Mouse (Mus musculus) mammary gland, adult 2 months (tissue): ENCODE measurements around the gene Tia1. TPM values are rescaled to one million over a fixed set of nuclear protein-coding genes. Genes with fewer than 3 reads are reported as not detected.

Experiments
- polyA plus RNA-seq: library from polyadenylated mRNA; depleted of rRNA; stranded (reverse); fragments of >200 nt; gene quantifications from 2 replicates; pipeline ENCODE4 v1.2.3, GENCODE M21; 2012; ENCODE audit warnings: low replicate concordance; rRNA removed

The Tia1 gene
- 15.3 and 25.5 TPM in 2 replicates for polyA plus RNA-seq

DNA sequence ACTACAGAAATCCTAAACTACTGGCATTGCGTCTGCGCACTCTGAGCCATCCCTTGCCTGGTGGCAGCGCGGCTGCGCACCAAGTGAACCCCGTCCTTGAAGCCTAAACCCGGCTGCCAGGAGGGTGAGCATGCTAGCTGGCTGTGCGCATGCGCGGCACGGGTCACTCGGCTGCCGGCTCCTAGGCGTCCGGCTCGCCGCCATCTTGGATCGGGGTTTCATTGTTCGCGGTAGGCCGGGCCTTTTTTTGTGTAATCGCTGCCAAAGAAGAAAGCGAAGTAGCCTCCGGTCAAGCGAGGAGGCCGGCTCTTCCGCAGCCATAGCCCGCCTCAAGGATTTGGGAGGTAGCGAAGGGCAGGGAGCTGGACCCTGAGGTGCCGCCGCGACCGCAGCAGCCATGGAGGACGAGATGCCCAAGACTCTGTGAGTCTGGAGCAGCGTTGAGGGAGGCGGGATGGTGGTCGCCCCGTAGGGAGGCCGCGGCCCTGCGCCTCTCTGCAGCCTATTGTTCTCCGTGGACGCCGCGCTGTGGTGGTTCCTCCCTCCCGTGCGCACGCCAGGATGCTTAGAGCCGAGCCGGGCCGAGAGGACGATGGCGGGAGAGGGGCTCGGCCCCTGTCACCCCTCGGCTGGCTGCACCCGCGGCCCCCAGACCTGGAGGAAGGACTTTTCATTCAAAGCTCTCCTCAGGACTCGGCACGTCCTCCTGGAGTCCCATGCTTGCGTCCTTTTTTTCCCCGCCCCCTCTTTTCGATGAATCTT, at the start of gene Tia1:
Gene Tia1 (plus strand): TSS at position 120 of the 762 bp plus-strand sequence.

DNA sequence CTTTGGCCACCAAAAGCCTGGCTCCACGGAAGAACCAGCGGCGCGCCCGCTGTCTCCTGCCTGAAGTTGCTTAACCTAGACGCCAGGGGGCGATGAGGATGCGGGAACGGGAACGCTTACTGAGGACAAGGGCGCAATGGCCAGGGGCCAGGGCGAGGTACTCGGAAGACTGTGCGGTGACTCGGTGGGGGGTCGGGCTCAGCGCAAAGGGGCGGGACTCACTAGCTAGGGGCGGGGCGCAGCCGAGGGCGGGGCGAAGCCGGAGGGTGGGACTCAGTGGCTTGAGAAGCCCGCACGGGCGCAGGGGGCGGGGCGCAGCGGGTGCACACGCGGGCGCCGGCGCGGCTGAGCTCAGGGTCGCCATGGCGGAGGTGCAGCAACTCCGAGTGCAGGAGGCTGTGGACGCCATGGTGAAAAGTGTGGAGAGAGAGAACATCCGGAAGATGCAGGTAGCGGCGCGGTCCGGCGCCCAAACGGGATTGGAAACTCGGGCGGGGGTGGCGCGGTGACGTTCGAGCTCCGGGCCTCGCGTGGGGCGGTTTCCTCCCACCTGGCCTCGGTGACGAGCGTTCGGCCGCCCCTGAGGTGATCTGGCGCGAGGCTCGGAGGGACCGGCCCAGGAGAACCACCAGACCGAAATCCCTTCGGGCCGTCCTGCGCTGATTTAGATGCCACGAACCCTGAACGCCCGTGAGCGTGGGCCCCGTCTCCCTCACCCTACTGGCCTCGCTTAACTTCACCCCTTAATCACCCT, 38.5 kb upstream of the Tia1 start, which contains the start of gene Fam136a:
Gene Fam136a (plus strand): TSS at position 276 of the 754 bp plus-strand sequence.

DNA sequence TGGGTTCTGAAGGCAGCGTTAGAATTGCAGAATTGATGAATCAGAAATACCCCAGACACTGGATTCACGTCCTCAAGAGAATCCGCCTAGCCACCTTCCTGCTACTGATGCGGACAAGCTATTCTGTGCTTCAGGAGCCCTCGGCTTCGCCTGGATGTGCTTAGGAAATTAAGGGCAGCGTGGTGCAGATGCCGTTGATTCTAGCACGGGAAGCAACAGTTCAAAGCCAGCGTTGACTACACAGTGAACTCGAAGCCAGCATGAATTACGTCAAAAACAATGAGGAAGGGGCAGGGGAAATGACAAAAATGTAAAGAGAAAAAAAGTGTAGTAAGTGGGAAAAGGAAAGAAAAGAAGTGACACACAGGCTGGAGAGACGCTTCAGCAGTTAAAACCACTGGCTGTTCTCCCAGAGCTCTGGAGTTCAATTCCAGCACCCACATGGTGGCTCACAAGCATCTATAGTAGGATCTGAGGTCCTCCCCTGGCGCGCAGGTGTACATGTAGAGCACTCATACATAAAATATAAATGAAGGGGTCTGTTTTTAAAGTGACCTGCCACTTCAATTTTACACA, 33.2 kb upstream of the Tia1 start, which contains the start of gene Snrpg:
Gene Snrpg (plus strand): TSS at position 541 of the 576 bp plus-strand sequence.

DNA sequence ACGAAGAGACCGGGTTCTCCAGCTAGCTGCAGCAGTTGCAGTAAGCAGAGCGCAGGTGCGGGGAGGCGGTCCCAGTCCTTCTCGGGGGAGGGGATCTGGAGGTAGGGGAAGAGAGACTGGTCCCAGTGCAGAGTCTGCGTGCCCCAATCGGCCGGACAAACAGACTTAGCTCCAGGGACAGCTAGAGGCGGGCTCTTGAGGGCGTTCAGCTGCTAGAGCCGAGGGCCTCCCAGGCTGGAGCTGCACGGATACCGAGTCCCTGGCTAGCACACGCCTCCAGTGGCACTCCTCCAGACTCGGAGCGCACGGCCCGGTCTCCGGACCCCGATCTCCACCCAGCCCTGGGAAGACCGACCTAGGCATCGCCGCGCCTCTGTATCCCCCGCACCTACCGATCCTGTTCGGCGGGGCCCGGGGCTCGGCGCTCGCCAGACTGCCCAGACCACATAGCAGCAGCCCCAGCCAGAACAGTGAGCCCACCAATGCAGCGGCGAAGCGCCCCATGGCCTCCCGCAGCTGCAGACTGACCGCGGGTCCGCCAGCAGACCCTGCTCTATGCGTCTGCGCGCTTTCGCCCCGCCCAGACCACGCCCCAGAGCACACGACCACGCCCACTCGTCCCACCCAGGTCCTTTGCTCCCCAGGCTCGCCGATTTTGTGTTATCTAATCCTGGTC, 7.3 kb upstream of the Tia1 start, which contains the start of gene Pcyox1:
Gene Pcyox1 (minus strand): TSS at position 574 of the 676 bp plus-strand sequence.

DNA sequence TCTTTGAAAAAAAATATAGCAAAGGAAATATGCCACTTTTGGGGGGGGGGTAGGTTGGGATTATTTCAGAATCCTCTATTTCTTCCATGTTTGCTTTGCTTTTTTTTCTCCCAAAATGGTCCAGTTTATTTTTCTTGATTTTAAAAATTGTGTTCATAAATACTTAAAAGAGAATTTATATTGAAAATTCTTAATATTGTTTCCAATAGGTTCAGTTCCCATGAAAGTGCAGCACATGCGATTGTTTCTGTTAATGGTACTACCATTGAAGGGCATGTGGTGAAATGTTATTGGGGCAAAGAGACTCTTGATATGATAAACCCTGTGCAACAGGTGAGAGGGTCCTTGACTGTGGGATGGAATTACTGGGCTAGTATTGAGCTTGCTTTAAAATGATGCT, 22.3 kb downstream of the Tia1 start, which contains the start of gene Gm44790:
Gene Gm44790 (plus strand): TSS at position 301 of the 400 bp plus-strand sequence.

DNA sequence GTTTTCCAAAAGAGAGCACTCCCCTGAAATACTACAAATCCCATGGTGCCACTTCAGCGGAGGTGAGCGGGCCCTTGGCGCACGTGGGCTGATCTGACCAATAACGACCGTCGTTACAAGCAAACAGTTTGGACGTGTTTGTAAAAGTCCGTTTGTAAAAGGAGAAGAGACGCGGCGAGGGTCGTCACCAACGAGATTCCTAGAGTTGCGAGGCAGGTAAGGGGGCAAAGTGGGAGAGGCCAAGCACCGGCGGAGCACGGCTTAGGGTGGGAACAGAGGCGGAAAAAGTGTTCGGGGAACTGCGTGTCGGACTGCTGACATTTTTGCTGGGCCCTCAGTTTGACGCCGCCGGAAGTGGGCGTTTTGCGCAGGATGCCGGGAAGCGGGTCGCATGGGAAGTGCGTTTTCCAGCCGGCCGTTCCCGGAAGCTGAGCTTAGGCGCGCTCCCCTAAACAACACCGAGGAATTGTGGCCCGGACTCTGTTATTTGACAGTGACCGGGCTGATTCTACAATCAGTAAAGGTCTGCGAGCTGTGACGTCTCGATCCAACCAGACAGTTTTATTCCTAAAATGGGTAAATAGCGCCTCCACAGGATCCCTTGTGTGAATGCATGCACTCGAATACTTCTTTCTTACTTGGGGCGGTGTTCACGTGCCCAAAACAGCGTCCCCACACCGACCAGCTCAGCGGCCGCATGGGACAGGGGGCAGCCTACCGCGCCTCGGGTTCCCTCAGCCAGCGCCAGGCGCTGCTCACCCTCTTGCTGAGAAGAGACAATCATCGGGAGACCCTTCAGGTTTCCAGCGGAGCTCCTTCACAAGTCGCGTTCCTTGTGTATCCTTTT, 34.5 kb downstream of the Tia1 start, which contains the start of gene C87436:
Gene C87436 (plus strand): TSS at position 103 of the 847 bp plus-strand sequence.

Other genes with a start within 250 kb of the Tia1 start
- 3.1 and 3.5 TPM in 2 replicates for gene Tgfa, start 209.0 kb upstream of the Tia1 start, polyA plus RNA-seq
- 15.2 and 15.4 TPM in 2 replicates for gene Fam136a, start 38.6 kb upstream of the Tia1 start, polyA plus RNA-seq
- 22.2 and 38.4 TPM in 2 replicates for gene Snrpg, start 32.9 kb upstream of the Tia1 start, polyA plus RNA-seq
- gene Pcyox1, start 7.1 kb upstream of the Tia1 start, polyA plus RNA-seq = 28.2 and 50.8 TPM in 2 replicates
- 5.0 and 9.9 TPM in 2 replicates for gene Gm44790, start 22.4 kb downstream of the Tia1 start, polyA plus RNA-seq
- 10.5 and 17.2 TPM in 2 replicates for gene C87436, start 34.2 kb downstream of the Tia1 start, polyA plus RNA-seq
- gene Pcbp1, start 122.1 kb downstream of the Tia1 start, polyA plus RNA-seq = 109 and 247 TPM in 2 replicates
- gene Asprv1, start 223.9 kb downstream of the Tia1 start, polyA plus RNA-seq = 1.4 and 6.4 TPM in 2 replicates